Mouse (Mus musculus): Measurements from ENCODE around the gene Ppm1n. TPM values are rescaled to one million over a fixed set of nuclear protein-coding genes. Genes with fewer than 3 reads are reported as not detected.
A peak's percentile ranks its signal among the peaks of the same experiment; 100 is the strongest.

Ppm1n gene
- polyA plus RNA-seq, 1 experiment from 2014 or later = not detected

- H3K4me1 ChIP-seq (ENCODE audit: insufficient read depth, low read depth, low read length) = peaks cover 16% of the 10 kb centered on the region; the same call in 1 of the 2 replicates
- DNase-seq (ENCODE audit: low spot score) (no peak), ATAC-seq (no peak)
- H3K9ac ChIP-seq (replicated peaks; ENCODE audit: low read depth) = no peak overlapping the region
- no peak for TF ChIP-seq CTCF (IDR thresholded peaks at IDR 0.05)
- TF ChIP-seq EP300 (IDR thresholded peaks at IDR 0.05) = no peak
- no peaks in the 10 kb centered on the region for H3K27me3 ChIP-seq (replicated peaks; ENCODE audit: insufficient read depth, low read length)
- peaks cover 22% of the 10 kb centered on the region for H3K36me3 ChIP-seq (ENCODE audit: insufficient read depth, low read length)
- H3K9me3 ChIP-seq (ENCODE audit: low read length) = no peaks in the 10 kb centered on the region
- H3K4me3 ChIP-seq (ENCODE audit: low read depth, low read length) = no peak overlapping the region
- 66% methylated on average over 7 of the region's 7 CpGs for WGBS
- no peak overlapping the region for H3K27ac ChIP-seq (ENCODE audit: low read length)
- no peak overlapping the region; the same call in 1 of the 2 replicates for H3K4me2 ChIP-seq (replicated peaks; ENCODE audit: low read depth, low read length)
These were observed 14.7 kb downstream of the Ppm1n start for GRCm38 (mm10) chr7:19265147-19265546.

- no peak overlapping the region for H3K4me2 ChIP-seq (replicated peaks; ENCODE audit: low read depth, low read length)
- no peak for ATAC-seq
- DNase-seq (ENCODE audit: low spot score) = peak; percentile 19
- H3K9ac ChIP-seq (replicated peaks; ENCODE audit: low read depth) = no peak overlapping the region
- no peak overlapping the region for H3K4me3 ChIP-seq (ENCODE audit: low read depth, low read length)
- 65% methylated on average over 3 of the region's 3 CpGs for WGBS
- H3K4me1 ChIP-seq (ENCODE audit: insufficient read depth, low read depth, low read length) = no peaks in the 10 kb centered on the region
- TF ChIP-seq EP300 (IDR thresholded peaks at IDR 0.05) = no peak
- TF ChIP-seq CTCF (IDR thresholded peaks at IDR 0.05) = no peak
- peaks cover 39% of the 10 kb centered on the region for H3K36me3 ChIP-seq (ENCODE audit: insufficient read depth, low read length)
- peak overlapping the region; percentile 78 for H3K27ac ChIP-seq (ENCODE audit: low read length)
- H3K27me3 ChIP-seq (replicated peaks; ENCODE audit: insufficient read depth, low read length) = no peaks in the 10 kb centered on the region
- H3K9me3 ChIP-seq (ENCODE audit: low read length) = no peaks in the 10 kb centered on the region
These were observed 21.5 kb downstream of the Ppm1n start for GRCm38 (mm10) chr7:19258336-19258735.

- WGBS = 28% methylated on average over 11 of the region's 11 CpGs
- ATAC-seq (peak; percentile 95), DNase-seq (ENCODE audit: low spot score) (peak; percentile 96)
- Histone ChIP-seq H3K4me3 (ENCODE audit: low read depth, low read length) (no peak overlapping the region), H3K9ac (replicated peaks; ENCODE audit: low read depth) (no peak overlapping the region), H3K36me3 (ENCODE audit: insufficient read depth, low read length) (peaks cover 35% of the 10 kb centered on the region), H3K4me1 (ENCODE audit: insufficient read depth, low read depth, low read length) (no peaks in the 10 kb centered on the region), H3K27me3 (replicated peaks; ENCODE audit: insufficient read depth, low read length) (no peaks in the 10 kb centered on the region), H3K9me3 (ENCODE audit: low read length) (no peaks in the 10 kb centered on the region), H3K27ac (ENCODE audit: low read length) (peak overlapping the region; percentile 78), H3K4me2 (replicated peaks; ENCODE audit: low read depth, low read length) (no peak overlapping the region)
- peak; percentile 67 for TF ChIP-seq EP300 (IDR thresholded peaks at IDR 0.05)
- no peak for TF ChIP-seq CTCF (IDR thresholded peaks at IDR 0.05)
These were observed 22.4 kb downstream of the Ppm1n start for GRCm38 (mm10) chr7:19257390-19258022.

- DNase-seq (ENCODE audit: low spot score) = peak; percentile 37
- H3K27ac ChIP-seq (ENCODE audit: low read length) = no peak overlapping the region
- H3K9me3 ChIP-seq (ENCODE audit: low read length) = no peaks in the 10 kb centered on the region
- TF ChIP-seq CTCF (IDR thresholded peaks at IDR 0.05) = no peak
- TF ChIP-seq EP300 (IDR thresholded peaks at IDR 0.05) = no peak
- 71% methylated on average over 7 of the region's 7 CpGs for WGBS
- H3K9ac ChIP-seq (replicated peaks; ENCODE audit: low read depth) = no peak overlapping the region
- H3K4me3 ChIP-seq (ENCODE audit: low read depth, low read length) = no peak overlapping the region
- no peak for ATAC-seq
- H3K4me1 ChIP-seq (ENCODE audit: insufficient read depth, low read depth, low read length) = no peaks in the 10 kb centered on the region
- H3K27me3 ChIP-seq (replicated peaks; ENCODE audit: insufficient read depth, low read length) = no peaks in the 10 kb centered on the region
- H3K4me2 ChIP-seq (replicated peaks; ENCODE audit: low read depth, low read length) = no peak overlapping the region
- peaks cover 33% of the 10 kb centered on the region for H3K36me3 ChIP-seq (ENCODE audit: insufficient read depth, low read length)
These were observed 23.3 kb downstream of the Ppm1n start for GRCm38 (mm10) chr7:19256567-19256966.

GRCm38 (mm10) chr7:19255395-19255794, 24.5 kb downstream of the Ppm1n start:
- no peak overlapping the region for H3K4me3 ChIP-seq (ENCODE audit: low read depth, low read length)
- no peak overlapping the region for H3K4me2 ChIP-seq (replicated peaks; ENCODE audit: low read depth, low read length)
- peaks cover 25% of the 10 kb centered on the region for H3K36me3 ChIP-seq (ENCODE audit: insufficient read depth, low read length)
- H3K9me3 ChIP-seq (ENCODE audit: low read length) = no peaks in the 10 kb centered on the region
- 84% methylated on average over 16 of the region's 17 CpGs for WGBS
- H3K27ac ChIP-seq (ENCODE audit: low read length) = no peak overlapping the region
- ATAC-seq = no peak
- H3K4me1 ChIP-seq (ENCODE audit: insufficient read depth, low read depth, low read length) = no peaks in the 10 kb centered on the region
- H3K27me3 ChIP-seq (replicated peaks; ENCODE audit: insufficient read depth, low read length) = no peaks in the 10 kb centered on the region
- no peak overlapping the region for H3K9ac ChIP-seq (replicated peaks; ENCODE audit: low read depth)
- DNase-seq (ENCODE audit: low spot score) = no peak
- TF ChIP-seq CTCF (IDR thresholded peaks at IDR 0.05) (no peak), EP300 (IDR thresholded peaks at IDR 0.05) (no peak)

GRCm38 (mm10) chr7:19253437-19253836, 26.4 kb downstream of the Ppm1n start:
- DNase-seq (ENCODE audit: low spot score) (no peak), ATAC-seq (no peak)
- TF ChIP-seq EP300 (IDR thresholded peaks at IDR 0.05) = no peak
- TF ChIP-seq CTCF (IDR thresholded peaks at IDR 0.05) = no peak
- no peaks in the 10 kb centered on the region for H3K9me3 ChIP-seq (ENCODE audit: low read length)
- no peak overlapping the region for H3K27ac ChIP-seq (ENCODE audit: low read length)
- no peaks in the 10 kb centered on the region for H3K4me1 ChIP-seq (ENCODE audit: insufficient read depth, low read depth, low read length)
- peaks cover 13% of the 10 kb centered on the region for H3K36me3 ChIP-seq (ENCODE audit: insufficient read depth, low read length)
- 41% methylated on average over 5 of the region's 5 CpGs for WGBS
- no peak overlapping the region for H3K4me3 ChIP-seq (ENCODE audit: low read depth, low read length)
- H3K9ac ChIP-seq (replicated peaks; ENCODE audit: low read depth) = no peak overlapping the region
- H3K27me3 ChIP-seq (replicated peaks; ENCODE audit: insufficient read depth, low read length) = no peaks in the 10 kb centered on the region
- no peak overlapping the region for H3K4me2 ChIP-seq (replicated peaks; ENCODE audit: low read depth, low read length)
